Mouse (Mus musculus): ENCODE measurements at regions not wholly inside any gene's neighbourhood (a gene's known extent, or its start where the extent isn't known, plus 50 kb on each side); places are given as distances from the start of the nearest gene placed in this dataset.

GRCm38 (mm10) chr9:46562301-46562700 lies 242.5 kb upstream of the 4931429L15Rik start:
- Histone ChIP-seq H3K4me3 (ENCODE audit: control insufficient read depth in 1 of 2, insufficient read depth in 1 of 2, low read depth in 2 of 2, low read length in 2 of 2) (no peak overlapping the region), H3K27ac (ENCODE audit: control insufficient read depth, low read depth, low read length) (no peak overlapping the region), H3K36me3 (ENCODE audit: control insufficient read depth in 1 of 2, insufficient read depth in 2 of 2, low read length in 2 of 2) (no peaks in the 10 kb centered on the region), H3K79me2 (ENCODE audit: control insufficient read depth, insufficient read depth, low read length, poor library complexity) (no peaks in the 10 kb centered on the region), H3K9me3 (replicated peaks; ENCODE audit: insufficient read depth, low read length) (no peaks in the 10 kb centered on the region), H3K4me1 (ENCODE audit: control insufficient read depth in 1 of 2, insufficient read depth in 2 of 2, low read length in 2 of 2) (no peaks in the 10 kb centered on the region), H3K9ac (ENCODE audit: control insufficient read depth, low read depth, low read length, poor library complexity, severe bottlenecking) (no peak overlapping the region), H3K27me3 (ENCODE audit: control insufficient read depth in 1 of 2, insufficient read depth in 2 of 2, low read length in 2 of 2) (no peaks in the 10 kb centered on the region)
- DNase-seq (ENCODE audit: low read depth, low spot score): no peak
- TF ChIP-seq NRF1 (IDR thresholded peaks at IDR 0.05; ENCODE audit: insufficient read depth, low read depth, low read length, poor library complexity, severe bottlenecking) (no peak), RCOR1 (IDR thresholded peaks at IDR 0.05; ENCODE audit: low read depth, low read length) (no peak), POLR2AphosphoS2 (IDR thresholded peaks at IDR 0.05; ENCODE audit: low read length) (no peak), ZMIZ1 (IDR thresholded peaks at IDR 0.05; ENCODE audit: low read depth, low read length) (no peak), SMC3 (IDR thresholded peaks at IDR 0.05; ENCODE audit: low read depth, low read length) (no peak), BHLHE40 (IDR thresholded peaks at IDR 0.05; ENCODE audit: borderline replicate concordance, low read depth, low read length) (no peak), TCF12 (IDR thresholded peaks at IDR 0.05; ENCODE audit: low read depth, low read length) (no peak), RAD21 (IDR thresholded peaks at IDR 0.05; ENCODE audit: low read depth, low read length) (no peak), SIN3A (IDR thresholded peaks at IDR 0.05; ENCODE audit: low read length) (no peak), MAFK (IDR thresholded peaks at IDR 0.05; ENCODE audit: borderline replicate concordance, low read depth, low read length) (no peak), USF2 (IDR thresholded peaks at IDR 0.05; ENCODE audit: borderline replicate concordance in 1 of 2, insufficient read depth in 1 of 2, low read depth in 1 of 2, low read length in 2 of 2) (no peak), MYC (IDR thresholded peaks at IDR 0.05; ENCODE audit: low read depth, low read length) (no peak), POLR2A (IDR thresholded peaks at IDR 0.05; ENCODE audit: control insufficient read depth in 1 of 2, insufficient read depth in 1 of 2, low read depth in 1 of 2, low read length in 2 of 2, poor library complexity in 1 of 2) (no peak), ZKSCAN1 (IDR thresholded peaks at IDR 0.05; ENCODE audit: low read depth, low read length) (no peak), E2F4 (IDR thresholded peaks at IDR 0.05; ENCODE audit: borderline replicate concordance, low read depth, low read length) (no peak), MEF2A (IDR thresholded peaks at IDR 0.05; ENCODE audit: extremely low read depth, insufficient replicate concordance, low read depth, low read length, poor library complexity, severe bottlenecking) (no peak), MXI1 (IDR thresholded peaks at IDR 0.05; ENCODE audit: low read depth, low read length) (no peak), POLR2AphosphoS5 (IDR thresholded peaks at IDR 0.05; ENCODE audit: borderline replicate concordance, low read depth, low read length) (no peak)

GRCm38 (mm10) chr9:46558481-46558880 lies 238.7 kb upstream of the 4931429L15Rik start:
- Histone ChIP-seq H3K27me3 (ENCODE audit: control insufficient read depth in 1 of 2, insufficient read depth in 2 of 2, low read length in 2 of 2) (no peaks in the 10 kb centered on the region), H3K79me2 (ENCODE audit: control insufficient read depth, insufficient read depth, low read length, poor library complexity) (no peaks in the 10 kb centered on the region), H3K4me3 (ENCODE audit: control insufficient read depth in 1 of 2, insufficient read depth in 1 of 2, low read depth in 2 of 2, low read length in 2 of 2) (no peak overlapping the region), H3K9me3 (replicated peaks; ENCODE audit: insufficient read depth, low read length) (no peaks in the 10 kb centered on the region), H3K4me1 (ENCODE audit: control insufficient read depth in 1 of 2, insufficient read depth in 2 of 2, low read length in 2 of 2) (no peaks in the 10 kb centered on the region), H3K9ac (ENCODE audit: control insufficient read depth, low read depth, low read length, poor library complexity, severe bottlenecking) (no peak overlapping the region), H3K36me3 (ENCODE audit: control insufficient read depth in 1 of 2, insufficient read depth in 2 of 2, low read length in 2 of 2) (no peaks in the 10 kb centered on the region), H3K27ac (ENCODE audit: control insufficient read depth, low read depth, low read length) (no peak overlapping the region)
- no peak for TF ChIP-seq USF1 (IDR thresholded peaks at IDR 0.05; ENCODE audit: low read depth, low read length)
- no peak for DNase-seq (ENCODE audit: low read depth, low spot score)

All from MEL (cell line).